ENCODE assay signal across 8 mouse cellular contexts in the genomic region with DNA sequence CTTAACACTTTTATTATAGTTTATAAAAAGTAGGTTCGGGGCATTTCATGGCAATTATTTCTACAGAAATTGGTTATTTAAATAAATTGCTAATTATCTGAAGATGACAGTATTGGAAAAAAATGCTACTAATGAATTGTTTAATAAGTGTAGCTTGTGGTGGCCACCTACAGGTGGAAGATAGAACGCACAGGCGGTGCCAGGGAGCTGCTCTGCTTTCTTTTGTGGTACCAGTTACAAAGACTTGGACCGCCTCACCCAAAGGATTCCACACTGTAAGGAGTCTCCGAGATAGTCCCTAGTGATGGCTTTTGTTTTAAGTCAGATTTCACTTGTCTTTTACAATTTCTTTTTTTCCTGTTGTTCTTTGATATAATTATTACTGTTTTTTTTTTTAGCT.
DNase-seq lines count a peak whose midpoint lies in the region; ATAC-seq lines count a peak whose summit lies in the region.

No protein-coding gene starts in this region.

- H3K4me1 ChIP-seq in kidney, embryonic 14.5 days (ENCODE audit: control insufficient read depth, insufficient read depth, low read length), result no peaks in the 10 kb centered on the region

- no peak for ATAC-seq in kidney, embryonic 14.5 days (ENCODE audit: low FRiP score, low TSS enrichment)

- peak; percentile 31 for DNase-seq in adrenal gland, adult 2 months
- no peak for DNase-seq in adrenal gland, adult 18-20 months (ENCODE audit: low spot score in 2 of 2)
- peak; percentile 19 for DNase-seq in kidney, postnatal 10 days
- DNase-seq in ZHBTc4 (ENCODE audit: low read depth, low spot score), result peak; percentile 28
- peak; percentile 5 to 22 for DNase-seq in left cerebral cortex, postnatal 10 days (ENCODE audit: extremely low spot score in 1 of 2, low spot score in 2 of 2)
- no peak for DNase-seq in thymus, postnatal 0 days (ENCODE audit: low spot score)
- DNase-seq in gastrocnemius, adult 18-20 months (ENCODE audit: low spot score), result no peak

- H3K27me3 ChIP-seq in kidney, embryonic 14.5 days (ENCODE audit: control insufficient read depth, insufficient read depth, low read length), result no peaks in the 10 kb centered on the region

- intact Hi-C loops in left cerebral cortex, postnatal 10 days (cut with DNase I), result no loop called here

- H3K36me3 ChIP-seq in kidney, embryonic 14.5 days (ENCODE audit: control insufficient read depth, insufficient read depth, low read length), result no peaks in the 10 kb centered on the region

- H3K4me3 ChIP-seq in kidney, embryonic 14.5 days (ENCODE audit: low read length), result no peak overlapping the region

- no peaks in the 10 kb centered on the region for H3K9me3 ChIP-seq in kidney, embryonic 14.5 days (ENCODE audit: control insufficient read depth, low read length)

- no peak overlapping the region for H3K9ac ChIP-seq in kidney, embryonic 14.5 days (ENCODE audit: low read depth, low read length)

- 60% methylated on average over 5 of the region's 5 CpGs for WGBS in kidney, embryonic 14.5 days

- no peak overlapping the region for H3K27ac ChIP-seq in kidney, embryonic 14.5 days (ENCODE audit: low read depth, low read length)

- H3K4me2 ChIP-seq in kidney, embryonic 14.5 days (replicated peaks; ENCODE audit: low read depth, low read length), result no peak overlapping the region

Comparison
In these comparisons a context has a peak if more than half of its experiments do, and no peak if none do; other contexts are left out.
1. DNase-seq: peak in adrenal gland, adult 2 months (single experiment), kidney, postnatal 10 days (single experiment), ZHBTc4 (single experiment) and left cerebral cortex, postnatal 10 days (2 of 2); none in adrenal gland, adult 18-20 months (0 of 2), thymus, postnatal 0 days (single experiment) and gastrocnemius, adult 18-20 months (single experiment).